Mouse (Mus musculus): ENCODE measurements around the gene 1700029H14Rik. TPM values are rescaled to one million over a fixed set of nuclear protein-coding genes. Genes with fewer than 3 reads are reported as not detected.

The 1700029H14Rik gene
- polyA plus RNA-seq, 1 experiment from 2014 or later, result not detected

DNA sequence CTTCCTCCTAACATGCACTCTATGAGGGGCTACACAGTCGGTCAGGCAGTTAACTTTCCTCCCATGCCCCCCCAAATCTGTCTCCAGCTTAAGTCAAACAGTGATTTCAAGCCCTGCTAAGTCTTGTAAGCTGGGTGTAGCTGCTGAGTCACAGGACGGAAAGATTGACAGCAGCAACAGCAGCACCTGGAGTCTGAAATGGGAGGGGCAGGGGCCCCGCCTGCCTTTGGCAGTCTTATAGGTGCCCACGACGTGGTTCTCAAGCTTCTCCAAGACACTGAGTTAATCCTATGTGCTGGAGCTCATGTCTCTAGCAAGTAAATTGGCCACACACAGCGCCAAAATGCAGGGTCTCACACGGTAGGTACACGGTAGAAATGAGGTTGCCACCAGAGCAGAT, 31.1 kb upstream of the 1700029H14Rik start:
- no peak overlapping the region for H3K9ac ChIP-seq (ENCODE audit: low read depth, low read length)
- ATAC-seq, result 0 out of 2 replicates have a peak, but pooled peaks have one; percentile 32
- 51% methylated on average over 8 of the region's 8 CpGs for WGBS
- H3K4me3 ChIP-seq (ENCODE audit: low read depth, low read length), result no peak overlapping the region
- no peaks in the 10 kb centered on the region for H3K9me3 ChIP-seq (ENCODE audit: control insufficient read depth)
- no peak overlapping the region for H3K27ac ChIP-seq (ENCODE audit: low read depth, low read length)
- H3K4me2 ChIP-seq (replicated peaks; ENCODE audit: low read depth), result no peak overlapping the region
- H3K27me3 ChIP-seq (replicated peaks; ENCODE audit: control insufficient read depth, insufficient read depth, low read length), result no peaks in the 10 kb centered on the region
- 0 out of 2 replicates have a peak, but pooled peaks cover 7% of the 10 kb centered on the region for H3K4me1 ChIP-seq (replicated peaks; ENCODE audit: control insufficient read depth, insufficient read depth, low read length)
- TF ChIP-seq CTCF (IDR thresholded peaks at IDR 0.05; ENCODE audit: low read depth), result 0 out of 2 replicates have a peak, but pooled peaks have one; percentile 19
- peaks cover 15% of the 10 kb centered on the region; the same call in 1 of the 2 replicates for H3K36me3 ChIP-seq (ENCODE audit: control insufficient read depth, insufficient read depth)

DNA sequence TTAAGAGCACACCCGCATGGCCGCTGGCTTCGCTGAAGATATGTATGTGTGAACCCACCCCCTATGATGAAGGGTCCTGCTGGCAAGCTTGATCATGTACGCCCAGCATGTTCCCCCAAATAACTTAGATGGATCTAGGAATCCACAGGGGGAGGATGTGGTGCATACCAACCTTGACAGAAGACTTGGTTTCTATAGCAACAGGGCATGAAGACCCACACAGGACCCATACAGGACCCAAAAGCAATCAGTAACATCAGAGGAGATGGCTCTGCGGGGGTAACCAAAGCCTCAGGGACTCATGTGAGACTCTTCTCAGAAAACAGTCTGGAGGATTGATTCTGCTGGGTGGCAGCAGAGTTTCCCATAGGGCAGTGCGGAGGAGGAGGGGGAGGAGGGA, 29.0 kb upstream of the 1700029H14Rik start:
- no peaks in the 10 kb centered on the region for H3K27me3 ChIP-seq (replicated peaks; ENCODE audit: control insufficient read depth, insufficient read depth, low read length)
- no peak overlapping the region for H3K4me2 ChIP-seq (replicated peaks; ENCODE audit: low read depth)
- no peaks in the 10 kb centered on the region for H3K9me3 ChIP-seq (ENCODE audit: control insufficient read depth)
- no peak overlapping the region for H3K9ac ChIP-seq (ENCODE audit: low read depth, low read length)
- no peak for TF ChIP-seq CTCF (IDR thresholded peaks at IDR 0.05; ENCODE audit: low read depth)
- no peak for ATAC-seq
- WGBS, result 79% methylated on average over 6 of the region's 6 CpGs
- H3K36me3 ChIP-seq (ENCODE audit: control insufficient read depth, insufficient read depth), result peaks cover 17% of the 10 kb centered on the region; the same call in 1 of the 2 replicates
- no peak overlapping the region for H3K27ac ChIP-seq (ENCODE audit: low read depth, low read length)
- 0 out of 2 replicates have a peak, but pooled peaks cover 7% of the 10 kb centered on the region for H3K4me1 ChIP-seq (replicated peaks; ENCODE audit: control insufficient read depth, insufficient read depth, low read length)
- H3K4me3 ChIP-seq (ENCODE audit: low read depth, low read length), result no peak overlapping the region

DNA sequence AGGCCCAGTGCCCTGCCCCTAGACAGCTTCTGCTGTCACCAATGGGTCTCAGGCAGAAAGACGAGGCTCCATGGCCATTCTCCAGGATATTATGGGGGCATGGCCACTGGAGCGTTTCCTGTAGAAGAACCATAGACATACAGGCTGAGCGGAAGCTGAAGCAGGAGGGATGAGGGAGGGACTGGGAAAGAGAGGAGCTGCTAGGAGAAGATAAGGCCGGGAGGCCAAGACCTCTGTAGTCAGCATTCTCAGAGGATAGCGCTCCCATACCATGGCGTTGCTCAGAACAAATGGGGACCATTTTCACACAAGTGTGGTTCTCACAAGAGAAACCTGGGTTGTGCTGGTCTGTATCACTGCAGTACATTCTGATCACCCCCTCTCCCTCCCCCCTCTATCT, 26.8 kb upstream of the 1700029H14Rik start:
- no peaks in the 10 kb centered on the region for H3K27me3 ChIP-seq (replicated peaks; ENCODE audit: control insufficient read depth, insufficient read depth, low read length)
- TF ChIP-seq CTCF (IDR thresholded peaks at IDR 0.05; ENCODE audit: low read depth), result no peak
- H3K9me3 ChIP-seq (ENCODE audit: control insufficient read depth), result no peaks in the 10 kb centered on the region
- H3K4me2 ChIP-seq (replicated peaks; ENCODE audit: low read depth), result no peak overlapping the region
- no peak for ATAC-seq
- peaks cover 34% of the 10 kb centered on the region; the same call in 1 of the 2 replicates for H3K36me3 ChIP-seq (ENCODE audit: control insufficient read depth, insufficient read depth)
- H3K4me1 ChIP-seq (replicated peaks; ENCODE audit: control insufficient read depth, insufficient read depth, low read length), result 0 out of 2 replicates have a peak, but pooled peaks cover 3% of the 10 kb centered on the region
- H3K4me3 ChIP-seq (ENCODE audit: low read depth, low read length), result no peak overlapping the region
- 76% methylated on average over 6 of the region's 6 CpGs for WGBS
- no peak overlapping the region for H3K9ac ChIP-seq (ENCODE audit: low read depth, low read length)
- H3K27ac ChIP-seq (ENCODE audit: low read depth, low read length), result no peak overlapping the region

DNA sequence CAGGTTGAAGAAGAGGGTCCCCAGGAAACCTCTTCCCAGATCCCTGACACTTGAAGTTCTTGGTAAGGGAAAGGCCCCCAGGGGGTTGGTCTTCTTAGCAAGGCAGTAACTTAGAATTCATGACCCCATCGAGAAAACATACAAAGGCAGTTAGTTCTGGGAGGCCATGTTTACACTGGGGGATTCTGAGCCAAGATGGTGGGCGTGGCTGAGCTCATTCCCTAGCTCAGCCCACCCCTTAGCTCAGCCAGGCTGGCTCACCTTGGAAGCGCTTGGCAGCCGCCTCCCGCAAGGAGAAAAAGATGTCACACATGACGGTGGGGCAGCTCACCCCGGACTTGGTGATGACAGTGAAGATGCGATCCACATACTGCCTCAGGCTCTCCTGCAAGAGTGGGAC, 22.4 kb upstream of the 1700029H14Rik start:
- Histone ChIP-seq H3K4me3 (ENCODE audit: low read depth, low read length) (no peak overlapping the region), H3K9ac (ENCODE audit: low read depth, low read length) (no peak overlapping the region), H3K9me3 (ENCODE audit: control insufficient read depth) (no peaks in the 10 kb centered on the region; the same call in 1 of the 2 replicates), H3K36me3 (ENCODE audit: control insufficient read depth, insufficient read depth) (peaks cover 71% of the 10 kb centered on the region), H3K4me1 (replicated peaks; ENCODE audit: control insufficient read depth, insufficient read depth, low read length) (no peaks in the 10 kb centered on the region), H3K27ac (ENCODE audit: low read depth, low read length) (no peak overlapping the region), H3K4me2 (replicated peaks; ENCODE audit: low read depth) (no peak overlapping the region), H3K27me3 (replicated peaks; ENCODE audit: control insufficient read depth, insufficient read depth, low read length) (no peaks in the 10 kb centered on the region)
- 61% methylated on average over 8 of the region's 8 CpGs for WGBS
- no peak for TF ChIP-seq CTCF (IDR thresholded peaks at IDR 0.05; ENCODE audit: low read depth)
- no peak for ATAC-seq

DNA sequence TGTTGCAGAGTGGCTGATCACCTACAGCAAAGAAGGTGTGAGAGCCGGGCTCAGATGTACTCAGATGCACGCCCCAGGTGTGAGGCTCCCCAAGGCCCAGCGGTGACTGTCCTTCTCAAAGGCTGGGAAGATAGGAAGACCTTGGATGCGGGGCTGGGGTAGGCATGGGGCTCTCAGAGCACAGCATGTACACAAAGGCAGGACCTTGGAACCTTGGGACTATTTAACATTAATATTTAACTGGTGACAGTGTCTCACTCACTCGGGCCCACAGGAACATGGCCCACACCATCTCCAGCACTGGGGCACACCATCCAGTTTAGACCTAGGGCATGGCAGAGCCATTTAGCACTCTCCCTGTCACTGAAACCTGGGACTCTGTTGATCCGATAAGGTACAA, 15.6 kb upstream of the 1700029H14Rik start:
- Histone ChIP-seq H3K36me3 (ENCODE audit: control insufficient read depth, insufficient read depth) (peaks cover 54% of the 10 kb centered on the region), H3K9ac (ENCODE audit: low read depth, low read length) (no peak overlapping the region), H3K4me3 (ENCODE audit: low read depth, low read length) (no peak overlapping the region), H3K27ac (ENCODE audit: low read depth, low read length) (no peak overlapping the region), H3K9me3 (ENCODE audit: control insufficient read depth) (no peaks in the 10 kb centered on the region; the same call in 1 of the 2 replicates), H3K4me2 (replicated peaks; ENCODE audit: low read depth) (no peak overlapping the region), H3K27me3 (replicated peaks; ENCODE audit: control insufficient read depth, insufficient read depth, low read length) (no peaks in the 10 kb centered on the region), H3K4me1 (replicated peaks; ENCODE audit: control insufficient read depth, insufficient read depth, low read length) (no peaks in the 10 kb centered on the region)
- no peak for TF ChIP-seq CTCF (IDR thresholded peaks at IDR 0.05; ENCODE audit: low read depth)
- peak; percentile 70 for ATAC-seq
- 55% methylated on average over 6 of the region's 6 CpGs for WGBS

DNA sequence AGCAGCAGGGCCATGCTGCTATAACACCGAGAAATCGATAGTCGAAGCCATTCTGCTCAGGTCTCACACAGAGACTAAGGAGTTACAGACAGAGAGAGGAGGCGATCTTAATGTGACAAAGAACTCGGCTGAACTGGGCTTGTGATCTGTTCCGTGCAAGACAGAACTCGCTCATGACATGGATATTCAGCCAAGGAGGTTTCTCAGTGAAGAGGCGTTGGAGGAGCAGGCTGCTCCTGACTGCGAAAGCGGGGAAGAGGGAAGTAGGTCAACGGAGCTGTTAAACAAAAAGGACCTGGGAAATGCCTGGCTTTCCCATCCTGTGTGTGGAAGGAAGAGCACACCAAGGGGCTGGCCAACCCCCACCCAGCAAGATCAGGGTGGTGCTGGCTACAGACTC, 9.7 kb upstream of the 1700029H14Rik start:
- no peak for TF ChIP-seq CTCF (IDR thresholded peaks at IDR 0.05; ENCODE audit: low read depth)
- WGBS, result 91% methylated on average over 11 of the region's 11 CpGs
- no peak overlapping the region for H3K4me2 ChIP-seq (replicated peaks; ENCODE audit: low read depth)
- no peak overlapping the region for H3K27ac ChIP-seq (ENCODE audit: low read depth, low read length)
- peaks cover 18% of the 10 kb centered on the region; the same call in 1 of the 2 replicates for H3K36me3 ChIP-seq (ENCODE audit: control insufficient read depth, insufficient read depth)
- no peak overlapping the region for H3K9ac ChIP-seq (ENCODE audit: low read depth, low read length)
- no peaks in the 10 kb centered on the region for H3K27me3 ChIP-seq (replicated peaks; ENCODE audit: control insufficient read depth, insufficient read depth, low read length)
- H3K4me1 ChIP-seq (replicated peaks; ENCODE audit: control insufficient read depth, insufficient read depth, low read length), result no peaks in the 10 kb centered on the region
- H3K9me3 ChIP-seq (ENCODE audit: control insufficient read depth), result no peaks in the 10 kb centered on the region
- H3K4me3 ChIP-seq (ENCODE audit: low read depth, low read length), result no peak overlapping the region
- no peak for ATAC-seq

DNA sequence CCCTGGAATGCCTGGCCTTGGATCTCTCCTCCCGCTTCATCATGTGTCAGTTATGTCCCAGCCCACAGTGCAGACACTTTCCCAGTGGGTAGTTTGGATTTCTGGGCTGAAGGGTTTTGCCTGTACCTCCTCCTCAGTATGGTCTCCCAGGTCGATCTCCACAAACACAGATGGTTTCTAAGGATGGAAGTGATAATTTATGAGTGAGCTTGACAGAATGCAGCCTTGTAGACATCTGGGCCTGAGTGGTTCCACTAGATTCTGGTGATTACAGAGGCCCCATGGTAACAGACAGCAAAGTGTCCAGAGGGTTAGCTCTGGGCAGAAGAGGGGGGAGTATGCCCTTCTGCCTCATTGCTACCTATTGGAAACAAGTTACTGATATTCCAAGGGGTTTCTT, 4.7 kb downstream of the 1700029H14Rik start:
- WGBS, result 66% methylated on average over 2 of the region's 2 CpGs
- Histone ChIP-seq H3K4me1 (replicated peaks; ENCODE audit: control insufficient read depth, insufficient read depth, low read length) (no peaks in the 10 kb centered on the region), H3K27me3 (replicated peaks; ENCODE audit: control insufficient read depth, insufficient read depth, low read length) (no peaks in the 10 kb centered on the region), H3K9ac (ENCODE audit: low read depth, low read length) (no peak overlapping the region), H3K27ac (ENCODE audit: low read depth, low read length) (no peak overlapping the region), H3K36me3 (ENCODE audit: control insufficient read depth, insufficient read depth) (no peaks in the 10 kb centered on the region), H3K9me3 (ENCODE audit: control insufficient read depth) (no peaks in the 10 kb centered on the region), H3K4me3 (ENCODE audit: low read depth, low read length) (no peak overlapping the region), H3K4me2 (replicated peaks; ENCODE audit: low read depth) (no peak overlapping the region)
- no peak for ATAC-seq
- no peak for TF ChIP-seq CTCF (IDR thresholded peaks at IDR 0.05; ENCODE audit: low read depth)
